Mouse (Mus musculus) olfactory bulb, adult 2 months (tissue): ENCODE data around the gene Slc6a12.

Experiments used
- CTCF ChIP-seq: fragments of 200-500 bp; IDR thresholded peaks from 2 replicates; pipeline ENCODE4 v1.5.1; 2012; ENCODE audit warnings: low read depth, mild to moderate bottlenecking, low read length, moderate library complexity; ENCODE audit not compliant: insufficient read depth
- POLR2A ChIP-seq: fragments of 200-500 bp; IDR thresholded peaks from 2 replicates; pipeline ENCODE4 v1.6.1; 2012; ENCODE audit warnings: mild to moderate bottlenecking, low read depth, low read length, moderate library complexity; ENCODE audit not compliant: insufficient read depth

DNA sequence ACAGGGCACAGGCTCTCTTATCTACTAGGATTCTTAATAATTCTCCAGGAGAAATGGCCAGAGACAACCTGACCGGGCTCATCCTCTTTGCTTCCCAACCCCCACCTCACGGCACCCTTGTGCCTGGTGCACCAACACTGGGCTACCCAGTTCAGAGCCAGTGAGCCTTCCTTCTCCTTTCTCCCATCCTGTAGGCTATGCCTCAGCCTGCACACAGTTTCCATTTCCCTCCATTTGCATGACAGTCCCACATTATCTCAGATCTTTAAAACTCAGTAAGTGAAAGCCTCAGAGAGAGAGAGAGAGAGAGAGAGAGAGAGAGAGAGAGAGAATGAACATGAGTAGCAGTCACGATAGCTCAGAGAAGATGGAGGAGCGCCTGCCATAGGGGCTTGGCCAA, 35.4 kb downstream of the Slc6a12 start:
- TF ChIP-seq POLR2A (no peak), CTCF (no peak)
